Mouse (Mus musculus): ENCODE data around the gene Sec14l5.

DNA sequence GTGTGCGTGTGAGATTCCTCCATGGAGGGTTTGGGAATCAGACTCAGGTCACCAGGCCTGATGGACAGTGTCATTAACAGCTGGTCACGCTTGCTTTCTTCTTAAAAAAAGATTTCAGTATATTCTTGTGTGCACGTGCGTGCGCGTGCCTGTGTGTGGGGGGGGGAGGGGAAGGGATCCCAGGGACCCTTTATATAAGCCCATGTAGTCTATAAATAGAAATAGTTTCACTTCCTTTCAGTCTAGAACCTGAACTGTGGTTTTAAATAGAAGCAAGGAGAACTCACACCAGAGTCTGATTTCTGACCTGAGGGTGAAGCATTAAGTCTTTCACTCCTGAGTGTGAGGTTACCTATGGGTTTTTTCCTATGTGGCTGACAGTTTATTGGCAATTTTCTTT, 17.4 kb downstream of the Sec14l5 start:
- TF ChIP-seq ZMIZ1 (IDR thresholded peaks at IDR 0.05; ENCODE audit: low read depth, low read length), result no peak
- TF ChIP-seq POLR2A (IDR thresholded peaks at IDR 0.05; ENCODE audit: control insufficient read depth in 1 of 2, insufficient read depth in 1 of 2, low read depth in 1 of 2, low read length in 2 of 2, poor library complexity in 1 of 2), result no peak
- TF ChIP-seq EP300 (IDR thresholded peaks at IDR 0.05; ENCODE audit: low read depth in 1 of 2, low read length in 2 of 2), result no peak
- no peak for TF ChIP-seq ETS1 (IDR thresholded peaks at IDR 0.05; ENCODE audit: low read depth, low read length)
- no peak for TF ChIP-seq CTCF (IDR thresholded peaks at IDR 0.05 in 2 of 3, conservative IDR thresholded peaks at IDR 0.05 in 1 of 3; ENCODE audit: control insufficient read depth in 1 of 3, insufficient read depth in 1 of 3, low read depth in 2 of 3, low read length in 3 of 3, poor library complexity in 1 of 3, severe bottlenecking in 1 of 3)
